Mouse (Mus musculus): Measurements from ENCODE around the gene Cdc42bpb. TPM values are rescaled to one million over a fixed set of nuclear protein-coding genes. Genes with fewer than 3 reads are reported as not detected.

The Cdc42bpb gene
- total and polyA plus RNA-seq, 2 experiments, result 19.5 to 122 TPM

GRCm38 (mm10) chr12:111333020-111333605 is 44.4 kb downstream of the Cdc42bpb start:
- peaks cover 35% of the 10 kb centered on the region for H3K79me2 ChIP-seq (ENCODE audit: control insufficient read depth, insufficient read depth, low read length)
- no peak for TF ChIP-seq CTCF (IDR thresholded peaks at IDR 0.05; ENCODE audit: low read depth, low read length)
- TF ChIP-seq POLR2A (IDR thresholded peaks at IDR 0.05; ENCODE audit: extremely low read depth, insufficient read depth, low read length), result no peak
- no peak overlapping the region for H3K27ac ChIP-seq (replicated peaks; ENCODE audit: insufficient read depth, low read depth, low read length)
- no peak overlapping the region for H3K4me3 ChIP-seq (ENCODE audit: insufficient read depth, low read depth, low read length)
- H3K36me3 ChIP-seq (ENCODE audit: control insufficient read depth, insufficient read depth, low read length), result peaks cover 10% of the 10 kb centered on the region; the same call in 1 of the 2 replicates
- no peak overlapping the region for H3K9ac ChIP-seq (ENCODE audit: low read depth, low read length)
- no peaks in the 10 kb centered on the region for H3K27me3 ChIP-seq (ENCODE audit: control insufficient read depth, insufficient read depth, low read length)
- DNase-seq (ENCODE audit: extremely low read depth, low read depth, low spot score), result no peak
- H3K4me1 ChIP-seq (ENCODE audit: control insufficient read depth, insufficient read depth, low read length), result no peaks in the 10 kb centered on the region
- 79% methylated on average over 15 of the region's 15 CpGs for WGBS

- H3K4me3 ChIP-seq (ENCODE audit: insufficient read depth, low read depth, low read length), result no peak overlapping the region
- TF ChIP-seq POLR2A (IDR thresholded peaks at IDR 0.05; ENCODE audit: extremely low read depth, insufficient read depth, low read length), result no peak
- no peak for TF ChIP-seq CTCF (IDR thresholded peaks at IDR 0.05; ENCODE audit: low read depth, low read length)
- 89% methylated on average over 11 of the region's 11 CpGs for WGBS
- H3K79me2 ChIP-seq (ENCODE audit: control insufficient read depth, insufficient read depth, low read length), result peaks cover 28% of the 10 kb centered on the region
- H3K9ac ChIP-seq (ENCODE audit: low read depth, low read length), result no peak overlapping the region
- DNase-seq (ENCODE audit: extremely low read depth, low read depth, low spot score), result no peak
- no peak overlapping the region for H3K27ac ChIP-seq (replicated peaks; ENCODE audit: insufficient read depth, low read depth, low read length)
- H3K4me1 ChIP-seq (ENCODE audit: control insufficient read depth, insufficient read depth, low read length), result no peaks in the 10 kb centered on the region
- peaks cover 12% of the 10 kb centered on the region; the same call in 1 of the 2 replicates for H3K36me3 ChIP-seq (ENCODE audit: control insufficient read depth, insufficient read depth, low read length)
- no peaks in the 10 kb centered on the region for H3K27me3 ChIP-seq (ENCODE audit: control insufficient read depth, insufficient read depth, low read length)
Observed at GRCm38 (mm10) chr12:111332443-111332842, 45.1 kb downstream of the Cdc42bpb start.

DNA sequence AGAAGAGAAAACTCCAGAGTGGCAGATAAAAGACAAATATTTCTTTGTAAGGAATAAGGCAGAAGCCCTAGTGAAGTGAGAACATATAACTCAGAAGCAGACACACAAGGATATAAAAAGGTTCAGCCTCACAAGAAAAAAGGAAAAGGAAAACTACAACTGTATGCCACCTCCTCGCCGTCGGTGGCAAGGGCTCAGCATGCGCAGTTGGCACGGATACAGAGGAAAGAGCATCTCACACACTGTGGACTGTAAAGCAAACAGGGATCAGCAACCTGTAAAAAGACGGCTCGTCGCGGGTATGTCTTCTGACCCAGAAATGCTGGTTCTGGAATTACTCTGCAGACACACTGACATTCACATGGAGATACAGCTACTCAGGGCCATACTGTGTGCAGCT is 45.9 kb downstream of the Cdc42bpb start:
- Histone ChIP-seq H3K4me1 (ENCODE audit: control insufficient read depth, insufficient read depth, low read length) (no peaks in the 10 kb centered on the region), H3K36me3 (ENCODE audit: control insufficient read depth, insufficient read depth, low read length) (peaks cover 17% of the 10 kb centered on the region; the same call in 1 of the 2 replicates), H3K27me3 (ENCODE audit: control insufficient read depth, insufficient read depth, low read length) (no peaks in the 10 kb centered on the region), H3K4me3 (ENCODE audit: insufficient read depth, low read depth, low read length) (no peak overlapping the region), H3K9ac (ENCODE audit: low read depth, low read length) (no peak overlapping the region), H3K79me2 (ENCODE audit: control insufficient read depth, insufficient read depth, low read length) (peaks cover 21% of the 10 kb centered on the region; the same call in 1 of the 2 replicates), H3K27ac (replicated peaks; ENCODE audit: insufficient read depth, low read depth, low read length) (no peak overlapping the region)
- DNase-seq (ENCODE audit: extremely low read depth, low read depth, low spot score), result no peak
- TF ChIP-seq CTCF (IDR thresholded peaks at IDR 0.05; ENCODE audit: low read depth, low read length), result no peak
- TF ChIP-seq POLR2A (IDR thresholded peaks at IDR 0.05; ENCODE audit: extremely low read depth, insufficient read depth, low read length), result no peak
- 85% methylated on average over 9 of the region's 9 CpGs for WGBS

DNA sequence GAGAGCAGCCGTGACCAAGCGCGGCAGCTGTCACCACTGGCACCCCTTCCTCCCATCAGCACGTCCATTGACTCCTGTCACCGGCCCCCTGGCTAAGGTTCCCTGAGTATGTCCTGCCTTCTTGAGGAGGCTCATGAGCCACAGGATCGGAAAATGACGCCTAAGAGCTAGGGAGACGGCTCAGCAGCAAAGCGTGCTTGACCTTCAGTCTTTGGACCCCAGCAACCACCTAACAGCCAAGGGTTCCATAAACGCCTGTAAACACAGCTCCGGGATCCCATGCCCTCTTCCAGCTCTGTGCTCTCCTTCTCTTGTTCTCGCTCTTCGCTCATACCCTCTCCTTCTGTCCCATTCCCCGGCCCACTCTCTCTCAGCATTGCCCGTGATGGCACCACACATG is 48.2 kb downstream of the Cdc42bpb start:
- Histone ChIP-seq H3K9ac (ENCODE audit: low read depth, low read length) (no peak overlapping the region), H3K4me1 (ENCODE audit: control insufficient read depth, insufficient read depth, low read length) (no peaks in the 10 kb centered on the region), H3K4me3 (ENCODE audit: insufficient read depth, low read depth, low read length) (no peak overlapping the region), H3K27ac (replicated peaks; ENCODE audit: insufficient read depth, low read depth, low read length) (no peak overlapping the region), H3K79me2 (ENCODE audit: control insufficient read depth, insufficient read depth, low read length) (peaks cover 13% of the 10 kb centered on the region; the same call in 1 of the 2 replicates), H3K36me3 (ENCODE audit: control insufficient read depth, insufficient read depth, low read length) (peaks cover 16% of the 10 kb centered on the region; the same call in 1 of the 2 replicates), H3K27me3 (ENCODE audit: control insufficient read depth, insufficient read depth, low read length) (no peaks in the 10 kb centered on the region)
- no peak for TF ChIP-seq POLR2A (IDR thresholded peaks at IDR 0.05; ENCODE audit: extremely low read depth, insufficient read depth, low read length)
- no peak for TF ChIP-seq CTCF (IDR thresholded peaks at IDR 0.05; ENCODE audit: low read depth, low read length)
- no peak for DNase-seq (ENCODE audit: extremely low read depth, low read depth, low spot score)
- WGBS, result 89% methylated on average over 15 of the region's 15 CpGs

GRCm38 (mm10) chr12:111328360-111328759 is 49.2 kb downstream of the Cdc42bpb start:
- peaks cover 19% of the 10 kb centered on the region; the same call in 1 of the 2 replicates for H3K36me3 ChIP-seq (ENCODE audit: control insufficient read depth, insufficient read depth, low read length)
- DNase-seq (ENCODE audit: extremely low read depth, low read depth, low spot score), result no peak
- no peaks in the 10 kb centered on the region for H3K27me3 ChIP-seq (ENCODE audit: control insufficient read depth, insufficient read depth, low read length)
- WGBS, result 67% methylated on average over 6 of the region's 6 CpGs
- no peaks in the 10 kb centered on the region for H3K4me1 ChIP-seq (ENCODE audit: control insufficient read depth, insufficient read depth, low read length)
- no peak overlapping the region for H3K9ac ChIP-seq (ENCODE audit: low read depth, low read length)
- no peak overlapping the region for H3K27ac ChIP-seq (replicated peaks; ENCODE audit: insufficient read depth, low read depth, low read length)
- no peak for TF ChIP-seq POLR2A (IDR thresholded peaks at IDR 0.05; ENCODE audit: extremely low read depth, insufficient read depth, low read length)
- 0 out of 2 replicates have a peak, but pooled peaks have one; percentile 6 for TF ChIP-seq CTCF (IDR thresholded peaks at IDR 0.05; ENCODE audit: low read depth, low read length)
- peaks cover 13% of the 10 kb centered on the region; the same call in 1 of the 2 replicates for H3K79me2 ChIP-seq (ENCODE audit: control insufficient read depth, insufficient read depth, low read length)
- H3K4me3 ChIP-seq (ENCODE audit: insufficient read depth, low read depth, low read length), result no peak overlapping the region

GRCm38 (mm10) chr12:111325744-111326424 is 51.6 kb downstream of the Cdc42bpb start:
- no peak for DNase-seq (ENCODE audit: extremely low read depth, low read depth, low spot score)
- WGBS, result 93% methylated on average over 18 of the region's 18 CpGs

More at GRCm38 (mm10) chr12:111325744-111326424, 51.6 kb downstream of the Cdc42bpb start:
- H3K27ac ChIP-seq (replicated peaks; ENCODE audit: insufficient read depth, low read depth, low read length), result no peak overlapping the region
- no peaks in the 10 kb centered on the region for H3K79me2 ChIP-seq (ENCODE audit: control insufficient read depth, insufficient read depth, low read length)
- no peaks in the 10 kb centered on the region for H3K4me1 ChIP-seq (ENCODE audit: control insufficient read depth, insufficient read depth, low read length)
- TF ChIP-seq POLR2A (IDR thresholded peaks at IDR 0.05; ENCODE audit: extremely low read depth, insufficient read depth, low read length) (no peak), CTCF (IDR thresholded peaks at IDR 0.05; ENCODE audit: low read depth, low read length) (no peak)
- H3K9ac ChIP-seq (ENCODE audit: low read depth, low read length), result no peak overlapping the region
- H3K27me3 ChIP-seq (ENCODE audit: control insufficient read depth, insufficient read depth, low read length), result no peaks in the 10 kb centered on the region
- H3K4me3 ChIP-seq (ENCODE audit: insufficient read depth, low read depth, low read length), result no peak overlapping the region
- peaks cover 33% of the 10 kb centered on the region for H3K36me3 ChIP-seq (ENCODE audit: control insufficient read depth, insufficient read depth, low read length)

Measured in liver, adult 2 months (tissue).